Mouse (Mus musculus) testis, postnatal 10 days (tissue): ENCODE results near the gene Myo18b.
A peak's percentile ranks its signal among the peaks of the same experiment; 100 is the strongest.

Experiments
- DNase-seq: peaks from one replicate; pipeline ENCODE4 v3.0.0; 2021; ENCODE audit warnings: low spot score

Gene Myo18b

DNA sequence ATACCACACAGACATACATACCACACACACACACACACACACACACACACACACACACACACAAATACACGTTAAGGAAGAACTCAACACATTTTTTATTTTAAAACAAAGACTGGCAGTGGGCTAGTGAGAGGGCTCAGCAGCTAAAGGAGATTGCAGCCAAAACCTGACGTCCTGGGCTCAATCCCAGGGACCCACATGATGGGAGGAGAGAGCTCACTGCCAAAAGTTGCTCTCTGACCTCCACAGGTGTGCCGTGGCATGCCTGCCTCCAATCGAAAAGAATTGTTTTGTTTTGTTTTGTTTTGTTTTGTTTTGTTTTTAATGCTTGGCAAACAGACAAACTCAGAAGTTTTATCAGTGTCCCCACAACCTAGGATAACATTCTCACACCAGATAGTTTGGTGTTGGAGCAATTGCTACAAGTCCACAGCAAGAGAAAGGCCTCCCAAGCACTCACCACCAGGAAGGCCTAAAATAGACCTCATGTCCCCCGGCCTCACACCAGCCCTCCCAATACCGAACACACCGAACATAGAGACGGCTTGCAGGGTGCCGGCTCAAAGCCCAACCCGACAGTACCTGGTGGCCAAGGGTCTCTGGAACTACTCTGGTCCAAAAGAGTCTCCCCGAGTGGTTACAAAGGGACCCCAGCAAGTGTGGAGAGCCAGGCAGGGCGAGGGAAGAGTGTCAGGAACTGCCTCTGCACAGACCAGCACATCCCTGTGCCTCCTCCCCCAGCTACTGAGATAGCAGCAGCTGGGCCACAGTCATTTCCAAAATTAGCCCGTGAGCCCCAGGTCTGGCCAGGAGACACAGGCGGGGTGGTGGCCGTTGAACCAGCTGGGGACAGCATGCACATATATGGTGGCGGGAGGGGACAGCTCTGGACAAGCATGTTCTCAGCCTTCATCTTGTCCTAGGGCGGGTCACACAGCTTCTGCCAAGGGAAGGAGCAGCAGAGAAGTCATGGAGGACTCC lies at the start of gene Myo18b:
Myo18b (minus strand) TSS at position 689 of the 981 bp plus-strand sequence.
- DNase-seq, result no peak

DNA sequence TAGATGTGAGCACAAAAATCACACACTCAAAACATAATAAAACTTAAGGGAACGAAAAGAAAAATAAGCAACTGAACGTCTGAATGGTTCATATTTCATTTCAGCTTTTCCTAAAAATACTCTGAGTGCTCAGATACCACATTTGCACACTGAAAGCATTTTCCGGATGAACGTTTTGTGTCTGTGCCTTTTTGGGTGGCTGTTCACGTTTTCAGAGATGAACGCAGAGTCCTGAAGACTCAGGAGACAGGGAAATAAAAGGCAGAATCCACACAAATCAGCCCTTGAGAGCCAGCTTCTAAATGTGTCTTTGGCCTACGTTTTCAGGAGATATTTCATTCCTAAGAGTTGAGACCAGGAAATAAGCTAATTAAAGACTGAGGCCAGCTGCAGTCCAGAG lies 49.8 kb upstream of the Myo18b start:
- no peak for DNase-seq

DNA sequence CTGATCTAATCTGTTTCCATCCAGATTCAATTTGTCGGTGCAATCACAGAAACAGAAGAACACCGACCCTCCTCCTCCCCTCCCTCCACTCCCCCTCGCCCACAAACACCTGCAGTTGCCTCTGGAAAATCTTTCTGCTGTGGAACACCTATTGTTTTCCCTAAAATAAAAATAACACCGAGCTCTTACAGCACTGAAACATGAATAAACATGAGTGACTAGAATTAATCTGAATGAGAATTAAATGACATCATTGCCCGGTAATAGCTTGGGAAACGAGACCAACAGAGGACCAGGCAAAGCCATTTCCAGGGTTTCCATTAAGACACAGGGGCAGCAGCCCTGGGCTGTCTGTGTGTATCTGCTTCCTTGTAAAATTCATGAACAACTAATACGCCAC lies 46.1 kb upstream of the Myo18b start:
- no peak for DNase-seq

DNA sequence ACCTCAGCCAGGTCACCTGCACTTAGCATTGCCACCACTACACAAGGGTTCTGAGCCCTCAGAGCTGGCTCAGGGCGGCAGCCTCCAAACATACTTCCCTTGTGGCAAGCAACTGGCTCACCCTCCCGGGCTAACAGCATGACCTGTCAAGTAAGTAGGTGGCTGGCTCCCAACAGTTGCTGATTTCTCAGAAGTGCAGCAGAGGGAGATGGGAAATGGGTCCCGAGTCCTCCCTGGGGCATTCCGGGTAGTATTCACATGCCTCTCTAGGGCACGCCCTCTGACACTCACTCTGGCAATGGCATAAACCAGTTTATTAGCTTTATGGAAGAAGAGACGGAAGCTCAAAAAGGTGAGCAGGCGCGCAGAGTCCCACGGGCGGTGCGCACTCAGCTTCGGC lies 44.8 kb upstream of the Myo18b start:
- no peak for DNase-seq

DNA sequence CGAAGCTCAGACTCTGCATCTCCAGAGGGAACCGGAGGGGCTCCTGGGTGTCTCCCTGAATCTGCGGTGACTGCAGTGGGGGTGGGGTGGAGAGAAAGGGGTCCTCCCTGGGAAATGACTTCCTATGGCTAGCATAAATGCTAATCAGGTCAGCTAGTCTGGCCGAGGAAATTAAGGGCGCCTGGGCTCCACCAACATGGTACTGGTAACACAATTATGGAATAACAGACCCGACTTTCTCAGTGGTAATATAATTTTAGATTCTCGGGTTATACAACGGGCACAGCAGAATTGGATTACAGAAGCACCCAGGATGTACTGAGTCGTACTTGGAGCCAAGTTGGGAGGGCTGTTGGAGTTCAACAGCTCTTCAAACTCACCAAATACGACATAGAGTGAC lies 40.5 kb upstream of the Myo18b start:
- DNase-seq, result no peak

DNA sequence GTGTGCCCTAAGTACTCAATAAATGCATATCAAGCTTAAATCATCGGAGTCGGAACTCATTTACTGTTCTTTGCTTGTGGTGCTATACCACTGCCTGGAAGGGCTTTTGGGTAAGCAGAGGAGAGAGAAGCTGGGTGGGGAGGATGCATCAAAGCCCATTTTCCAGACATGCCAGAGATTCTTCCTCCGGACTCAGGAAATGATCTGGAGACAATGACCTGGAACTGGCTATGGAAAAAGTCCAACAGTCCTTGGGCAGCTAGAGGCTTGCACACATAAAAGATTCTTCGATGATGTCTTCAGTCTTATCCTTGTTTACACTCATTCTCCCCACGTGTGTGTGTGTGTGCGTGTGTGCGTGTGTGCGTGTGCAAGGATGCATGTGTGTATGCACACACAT lies 39.3 kb upstream of the Myo18b start:
- DNase-seq, result no peak

DNA sequence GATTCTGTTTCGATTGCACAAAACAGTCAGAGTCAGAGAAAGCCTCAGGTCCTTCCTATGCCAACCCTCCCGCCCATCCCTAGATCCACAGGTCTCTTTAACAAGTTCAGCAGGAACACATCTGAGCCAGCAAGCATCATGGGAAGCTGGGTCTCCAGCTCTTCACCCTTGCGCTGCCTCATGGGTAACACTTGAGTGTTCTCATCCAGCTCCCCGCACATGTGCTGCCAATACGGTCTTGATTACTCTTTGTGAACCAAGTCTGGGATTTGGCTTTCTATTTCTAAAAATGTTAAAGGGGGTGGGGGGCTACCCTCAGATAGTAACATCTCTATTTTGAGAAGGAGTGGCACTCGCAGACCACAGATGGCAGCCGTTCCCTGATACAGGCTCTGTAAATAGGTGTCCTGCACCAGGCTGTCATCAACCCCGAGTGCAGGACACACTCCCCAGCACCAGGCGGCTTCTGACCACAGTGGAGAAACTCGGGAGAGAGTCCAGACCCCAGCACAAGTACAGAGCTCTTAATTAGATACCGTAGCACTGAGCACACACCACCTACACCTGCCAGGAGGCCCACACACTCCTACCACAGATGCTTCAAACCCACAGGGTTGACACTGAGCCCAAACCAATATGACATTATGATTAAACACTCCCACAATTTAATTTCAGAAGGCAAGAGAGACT lies 36.9 kb upstream of the Myo18b start:
- DNase-seq, result no peak

DNA sequence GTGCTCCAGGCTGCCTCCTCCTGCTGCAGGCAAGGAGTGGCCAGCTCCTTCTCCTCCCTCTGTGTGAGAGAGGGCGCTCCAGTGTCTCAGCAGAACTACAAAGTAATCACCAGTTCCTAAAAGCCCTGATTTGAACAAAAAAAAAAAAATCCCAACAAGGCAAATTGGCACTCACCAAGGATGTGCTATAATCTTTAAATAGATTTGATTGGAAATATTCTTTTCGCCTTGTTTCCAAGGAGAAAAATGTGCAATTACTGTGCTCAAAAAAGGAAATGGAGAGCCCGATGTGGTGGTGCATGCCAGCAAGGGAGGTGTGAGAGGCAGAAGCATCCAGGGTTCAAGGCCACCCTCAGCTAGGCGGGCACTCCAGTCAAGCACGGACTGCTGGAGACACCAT lies 35.7 kb upstream of the Myo18b start:
- DNase-seq, result no peak

DNA sequence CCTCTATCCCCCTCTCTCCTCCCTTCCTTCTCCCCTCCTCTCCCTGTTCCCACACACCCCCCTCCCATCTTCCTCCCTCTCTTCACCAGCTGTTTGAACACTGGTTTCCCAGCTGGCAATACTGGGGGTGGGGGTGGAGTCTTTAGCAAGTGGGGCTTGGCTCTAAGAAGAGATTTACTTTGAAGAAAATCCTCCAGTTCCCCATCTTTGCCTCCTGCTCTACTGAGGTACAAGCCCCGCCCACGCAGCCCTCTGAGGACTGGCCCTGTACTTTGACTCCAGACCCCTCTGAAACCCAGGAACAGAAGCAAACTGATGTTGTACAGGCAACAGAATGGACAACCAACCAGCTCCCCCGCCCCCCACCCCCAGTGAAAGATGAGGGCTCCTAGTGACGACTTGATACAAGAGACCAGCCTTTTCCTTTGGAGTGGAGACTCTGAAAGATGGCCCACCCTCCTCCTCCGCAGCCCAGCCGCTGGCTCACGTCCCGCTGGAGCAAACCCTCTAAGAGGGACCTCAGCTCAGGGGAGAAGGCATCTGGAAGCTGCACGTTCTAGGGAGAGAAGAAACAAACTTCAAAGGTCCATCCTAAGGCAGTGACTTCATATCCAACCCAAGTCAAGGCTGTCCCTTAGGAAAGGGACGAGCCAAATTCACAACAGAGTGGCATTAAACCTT lies 32.2 kb upstream of the Myo18b start:
- DNase-seq, result peak; percentile 54

DNA sequence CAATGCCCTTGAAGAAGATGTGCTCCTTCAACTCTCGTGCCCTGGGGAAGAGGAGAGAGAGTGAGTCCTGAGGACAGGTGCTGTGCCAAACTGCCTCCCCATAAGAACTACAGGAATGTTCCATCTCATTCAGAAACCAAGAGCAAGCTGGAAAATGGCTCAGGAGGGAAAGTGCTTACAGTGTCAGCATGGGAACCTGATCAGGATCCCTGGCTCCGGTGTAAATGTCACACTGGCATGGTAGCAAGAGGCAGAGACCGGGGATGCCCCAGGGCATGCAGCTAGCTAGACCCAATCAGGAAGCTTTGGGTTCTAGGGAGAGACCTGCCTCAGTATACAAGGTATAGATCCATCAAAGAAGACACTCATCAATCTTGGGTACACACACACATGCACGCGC lies 29.3 kb upstream of the Myo18b start:
- DNase-seq, result no peak

DNA sequence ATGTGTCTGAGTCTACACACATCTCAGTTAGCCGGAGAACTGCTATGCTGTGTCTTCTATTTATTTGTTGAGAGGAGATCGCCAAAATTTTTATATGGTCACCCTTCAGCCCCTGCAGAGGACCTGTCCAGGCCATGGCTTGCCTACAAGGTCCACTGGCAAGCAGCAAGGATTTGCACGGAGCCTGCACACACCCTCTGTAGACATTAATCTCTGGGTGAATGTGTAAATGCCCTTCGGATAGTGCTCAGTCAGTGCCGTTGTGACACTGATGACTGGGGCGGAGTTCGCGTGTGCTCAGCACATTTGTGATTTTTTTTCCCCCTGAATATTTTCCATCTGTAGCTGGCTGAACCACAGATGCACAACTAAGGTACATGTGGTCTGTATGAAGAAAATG lies 28.6 kb upstream of the Myo18b start:
- DNase-seq, result no peak

DNA sequence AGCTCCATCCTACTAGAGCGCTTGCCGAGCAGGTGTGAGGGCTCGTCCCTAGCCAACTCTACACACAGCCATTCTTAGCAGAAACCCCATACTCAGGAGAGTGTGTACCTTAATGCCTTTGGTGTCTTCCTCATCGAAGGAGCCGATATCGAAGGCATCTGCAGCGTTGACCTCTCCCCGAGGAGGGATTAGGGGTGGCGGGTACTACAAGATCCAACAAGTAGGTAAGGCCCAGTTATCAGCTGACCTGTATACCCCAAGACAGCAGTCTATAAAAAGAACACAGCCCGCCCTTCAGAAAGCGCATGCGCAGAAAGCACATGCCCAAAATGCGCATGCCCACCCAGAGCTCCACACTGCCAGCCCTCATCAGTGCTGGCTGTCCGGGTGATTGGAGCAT lies 27.7 kb upstream of the Myo18b start:
- no peak for DNase-seq

DNA sequence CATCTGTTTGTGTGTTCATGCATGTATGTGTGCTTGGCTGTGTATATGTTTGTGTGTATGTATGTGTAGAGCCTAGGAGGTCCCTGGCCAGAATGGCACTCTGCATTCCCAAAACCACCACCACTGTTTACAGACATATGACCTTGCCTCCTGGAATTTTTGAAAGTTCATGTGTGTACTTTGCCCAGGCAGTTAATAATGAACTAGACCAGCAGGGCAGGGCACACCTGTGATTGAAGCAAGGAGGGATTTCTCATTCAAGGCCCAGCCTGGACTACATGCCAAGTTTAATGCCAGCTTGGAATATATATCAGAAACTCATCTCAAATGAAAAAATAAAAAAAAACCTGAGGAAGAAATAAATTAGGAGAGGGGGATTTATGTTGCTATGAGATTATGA lies 25.8 kb upstream of the Myo18b start:
- DNase-seq, result no peak

DNA sequence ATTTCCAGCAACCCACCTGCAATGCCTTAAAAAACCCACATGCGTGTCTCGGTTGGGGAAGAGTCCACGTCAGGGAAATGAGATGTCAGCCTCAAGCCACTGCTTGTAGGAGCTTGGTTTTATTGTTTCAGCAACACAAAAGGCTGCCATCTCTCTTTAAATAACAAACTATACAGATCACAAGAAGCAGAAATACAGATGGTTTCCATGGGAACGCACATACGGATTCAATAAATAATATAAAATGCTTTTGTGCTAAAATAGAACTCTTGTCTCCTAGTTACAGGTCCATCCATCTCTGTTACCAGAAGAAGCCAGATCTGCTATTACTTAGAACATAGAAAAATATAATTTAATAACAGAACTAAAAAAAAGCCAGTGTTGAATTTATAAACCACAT lies 14.2 kb upstream of the Myo18b start:
- no peak for DNase-seq

DNA sequence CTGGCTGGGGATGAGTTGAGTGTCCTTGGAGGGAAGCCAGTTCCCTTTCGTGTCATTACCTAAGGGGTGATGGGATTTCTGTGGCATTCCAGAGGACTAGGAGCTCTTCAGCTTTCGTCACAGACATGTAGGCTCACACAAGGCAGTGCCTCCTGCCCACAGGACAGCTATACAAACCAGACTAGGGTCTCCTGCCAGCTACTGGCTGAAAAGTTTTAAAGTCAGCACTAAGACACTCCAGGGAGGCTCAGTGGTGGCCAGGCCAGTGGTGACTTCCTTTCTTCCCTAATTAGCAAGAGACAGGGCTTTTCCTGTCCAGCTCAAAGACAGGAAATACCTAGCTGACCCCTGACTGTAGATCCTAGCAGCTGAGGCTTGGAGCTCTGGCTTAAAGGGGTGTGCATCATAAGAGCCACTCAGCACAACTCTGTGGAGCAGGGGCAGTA lies 12.0 kb upstream of the Myo18b start:
- DNase-seq, result no peak

DNA sequence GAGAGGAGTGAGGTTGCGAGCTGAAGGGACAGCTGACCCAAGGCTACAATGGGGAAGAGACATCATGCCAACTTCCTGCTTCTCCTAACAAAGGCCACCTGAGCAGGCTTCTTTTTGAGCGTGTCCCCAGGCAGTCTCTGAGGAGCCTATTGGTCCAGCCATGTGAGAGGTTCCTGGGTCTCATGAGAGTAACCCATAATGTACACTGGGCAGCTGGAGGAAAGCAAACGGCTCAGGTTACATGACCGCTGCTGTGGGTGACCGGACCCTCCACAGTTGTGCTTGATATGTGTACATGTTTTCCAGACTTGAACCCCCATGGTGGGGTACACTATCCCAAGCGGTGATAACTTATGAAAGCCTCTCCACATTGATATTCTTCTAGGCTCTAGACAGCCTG lies 11.3 kb upstream of the Myo18b start:
- no peak for DNase-seq

DNA sequence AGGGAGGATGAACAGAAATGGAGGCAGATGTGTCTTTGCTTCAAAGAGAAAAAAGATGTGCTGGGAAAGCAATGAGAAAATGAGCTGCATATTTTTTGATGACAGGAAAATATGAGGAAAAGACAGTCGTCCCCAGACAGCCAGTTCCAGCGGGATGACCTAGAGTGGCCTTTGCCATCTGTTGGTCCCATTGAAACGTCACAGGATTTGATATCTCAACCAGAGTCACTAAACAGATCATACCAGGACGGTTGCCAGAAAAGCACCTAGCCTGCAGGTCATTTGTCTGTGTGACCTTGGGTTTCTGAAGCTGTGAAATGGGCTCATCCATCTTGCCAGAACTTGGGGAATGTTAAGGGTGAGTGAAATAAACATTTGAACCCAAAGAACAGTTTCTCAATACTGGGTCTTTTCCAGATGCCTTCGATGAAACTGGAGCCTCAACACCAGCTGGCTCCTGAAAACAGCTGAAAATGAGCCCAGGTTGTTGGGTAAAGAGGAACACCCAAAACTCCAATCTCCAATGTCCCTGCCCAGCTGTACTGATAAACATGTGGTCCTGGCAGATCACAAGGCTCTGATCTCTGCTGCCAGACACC lies 2.6 kb downstream of the Myo18b start:
- DNase-seq, result no peak

DNA sequence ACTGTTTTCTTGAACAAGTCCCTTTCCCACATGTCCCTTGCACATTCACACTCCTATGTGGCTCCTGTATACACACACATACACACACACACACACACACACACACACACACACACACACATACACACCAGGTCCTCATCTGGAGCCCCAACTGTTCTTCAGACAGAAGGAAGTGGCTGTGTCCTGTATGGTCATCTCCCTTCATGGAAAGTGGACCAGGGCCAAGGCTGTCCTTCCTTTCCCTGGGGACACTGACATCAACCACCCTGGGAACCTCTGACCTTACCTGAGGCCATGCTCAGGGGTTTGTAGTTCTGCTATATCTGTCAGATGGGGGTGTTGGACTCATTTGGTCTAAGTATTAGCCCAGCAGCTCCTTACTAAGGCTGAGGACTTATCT lies 3.8 kb downstream of the Myo18b start:
- no peak for DNase-seq

DNA sequence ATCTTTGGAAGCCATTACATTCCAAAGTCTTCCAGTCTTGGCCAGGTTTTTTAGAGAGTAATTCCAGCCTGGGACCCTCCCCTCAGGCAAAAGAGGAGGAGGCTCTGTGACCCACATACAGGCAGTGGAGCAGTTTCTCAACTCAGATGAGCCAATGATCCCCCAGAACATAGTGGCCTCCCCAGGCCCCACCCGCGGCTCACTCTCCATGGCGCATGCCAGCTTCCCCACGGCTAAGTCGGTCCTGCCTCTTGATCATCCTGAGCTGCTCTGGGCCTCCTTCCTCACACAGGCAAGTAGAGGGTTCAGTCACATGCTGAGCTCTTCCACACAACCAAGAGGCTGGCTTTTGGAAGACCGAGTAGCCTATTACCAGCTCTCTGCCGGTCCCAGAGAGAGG lies 7.5 kb downstream of the Myo18b start:
- DNase-seq, result no peak

DNA sequence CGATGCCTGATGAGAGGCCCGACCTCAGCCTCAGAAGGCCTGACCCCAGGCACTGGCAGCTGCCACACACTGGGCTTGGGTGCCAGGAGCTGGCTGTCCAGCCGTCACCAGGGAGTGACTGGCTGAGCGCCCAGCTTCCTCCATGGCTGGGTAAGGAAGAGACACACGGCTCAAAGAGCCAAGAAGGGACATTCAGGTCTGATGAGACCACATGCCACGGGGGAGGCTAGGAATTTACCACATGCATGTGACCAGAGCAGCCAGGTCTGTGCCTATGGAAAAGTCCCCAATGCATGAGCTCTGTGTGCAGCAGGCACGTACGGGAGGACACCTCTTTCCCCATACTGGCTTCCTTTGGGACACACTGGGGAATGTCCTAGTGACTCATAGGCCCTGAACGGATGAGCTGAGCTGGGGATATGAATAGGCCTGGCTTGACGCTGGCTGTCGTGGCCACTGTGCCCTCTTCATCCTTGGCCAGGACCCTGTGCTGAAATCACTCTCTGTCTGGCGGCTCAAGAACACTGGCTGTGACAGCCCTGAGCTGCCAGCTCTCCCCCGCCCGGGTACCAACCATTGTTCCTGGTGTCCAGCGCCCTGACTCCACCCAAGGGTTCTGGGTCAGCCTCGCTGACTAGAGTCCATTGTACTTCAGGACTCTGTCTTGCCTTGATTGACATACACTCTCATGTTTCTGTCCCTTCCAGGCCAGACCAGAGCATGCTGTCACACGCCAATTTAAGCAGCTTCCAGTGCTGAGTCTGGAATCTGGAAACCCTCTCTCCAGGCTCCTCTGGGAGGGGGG lies 9.3 kb downstream of the Myo18b start:
- peak; percentile 60 for DNase-seq

DNA sequence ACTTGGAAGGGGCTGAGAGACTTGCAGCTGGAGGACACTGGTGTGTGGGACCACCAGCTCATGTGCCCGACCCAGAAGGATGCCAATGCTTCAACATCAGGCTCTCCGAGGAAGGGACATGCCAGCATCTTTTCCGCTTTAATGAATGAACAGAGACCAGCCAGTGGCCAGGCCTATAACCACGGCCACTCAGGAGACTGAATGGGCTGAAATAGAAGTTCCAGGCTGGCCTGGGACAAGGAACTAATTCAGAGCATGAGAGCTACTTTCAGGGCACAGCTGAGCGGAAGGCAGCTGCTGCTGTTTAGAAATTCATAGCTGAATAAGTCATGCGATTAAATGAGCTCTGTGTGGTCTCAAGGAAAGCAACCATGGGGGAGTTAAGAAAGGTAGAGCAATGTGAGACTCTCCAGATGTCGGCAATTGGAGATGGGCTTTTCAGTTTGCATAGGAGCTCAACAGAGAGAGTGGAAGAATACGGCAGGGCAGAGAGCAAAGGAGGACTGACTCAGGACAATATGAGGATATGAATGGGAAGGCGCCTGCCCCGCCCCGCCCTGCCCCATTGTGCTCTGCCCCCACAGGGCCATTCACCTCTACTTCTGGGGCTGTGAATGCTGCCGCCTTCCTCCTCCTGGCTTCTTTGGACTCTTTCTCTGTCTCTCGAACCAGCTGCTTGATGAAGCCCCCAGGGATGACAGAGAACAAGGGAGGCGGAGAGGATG lies 18.6 kb downstream of the Myo18b start:
- no peak for DNase-seq
